Comparison of ENCODE assay signal across 9 mouse cellular contexts in the genomic region with DNA sequence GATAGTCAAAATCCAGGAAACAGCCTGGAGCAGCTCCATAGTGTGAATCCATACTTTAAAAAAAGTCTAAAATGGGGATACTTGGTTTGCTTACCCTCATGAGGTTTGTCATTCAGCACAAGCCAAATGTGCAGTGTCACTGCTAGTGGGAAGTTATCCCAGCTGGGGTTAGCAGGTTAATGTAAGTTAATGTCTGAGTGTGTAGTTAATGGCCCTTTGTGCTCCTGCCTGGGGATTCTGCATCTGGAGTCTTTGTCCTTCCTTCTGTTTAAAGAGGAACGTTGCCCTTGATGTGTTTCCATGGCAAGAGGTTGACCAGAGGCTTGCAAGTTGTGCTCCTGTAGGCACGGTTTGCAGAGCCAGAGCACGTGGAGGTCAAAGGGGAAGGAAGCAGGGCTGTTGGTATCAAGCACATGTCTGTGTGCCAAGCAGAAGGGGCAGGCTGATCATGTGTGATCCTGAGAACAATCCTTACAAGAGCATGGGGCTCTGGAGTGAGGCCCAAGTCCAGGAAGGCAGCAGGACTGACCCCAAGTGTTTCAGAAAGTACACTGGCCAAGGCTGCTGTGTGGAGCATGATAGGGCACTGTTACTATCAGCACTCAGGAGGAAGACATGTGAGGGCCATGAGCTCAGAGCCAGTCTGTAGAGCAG. TPM values are rescaled to one million over a fixed set of nuclear protein-coding genes. Genes with fewer than 3 reads are reported as not detected.
DNase-seq lines count a peak whose midpoint lies in the region; ATAC-seq and TF ChIP-seq lines count a peak whose summit lies in the region.
"Had no signal": no experiment of that assay in that cellular context is flagged by ENCODE, and none has a peak within 500 bp of the region (broad histone marks: within the 10 kb centered on the region; RNA-seq: fewer than 3 reads in every experiment).

No protein-coding gene starts in this region.

- peak overlapping the region; percentile 76 for H3K27ac ChIP-seq in limb, embryonic 14.5 days (replicated peaks; ENCODE audit: low read depth, low read length)
- peak overlapping the region; percentile 77 for H3K27ac ChIP-seq in stomach, embryonic 15.5 days
- H3K27ac ChIP-seq: neural tube, embryonic 12.5 days had no signal

- TF ChIP-seq POLR2A in limb, embryonic 14.5 days (IDR thresholded peaks at IDR 0.05; ENCODE audit: borderline replicate concordance, extremely low read depth, insufficient read depth, insufficient read length) = no peak

- H3K9me3 ChIP-seq in limb, embryonic 14.5 days (ENCODE audit: control insufficient read depth, low read length) = no peaks in the 10 kb centered on the region
- no peaks in the 10 kb centered on the region for H3K9me3 ChIP-seq in stomach, embryonic 15.5 days
- H3K9me3 ChIP-seq: neural tube, embryonic 12.5 days had no signal

- WGBS in limb, embryonic 14.5 days = 21% methylated on average over 3 of the region's 3 CpGs
- 5% methylated on average over 3 of the region's 3 CpGs for WGBS in stomach, embryonic 15.5 days

- peak; percentile 28 for DNase-seq in ovary, postnatal 36 days (ENCODE audit: low spot score)
- DNase-seq in ovary, adult 18-20 months (ENCODE audit: low spot score) = no peak
- peak; percentile 32 to 33 for DNase-seq in heart, postnatal 14 days
- no peak for DNase-seq in limb, embryonic 14.5 days (ENCODE audit: low spot score)
- no peak for DNase-seq in cerebellum, adult 11-12 months
- DNase-seq in layer of hippocampus, adult 11-12 months (ENCODE audit: low spot score) = no peak
- DNase-seq in layer of hippocampus, adult 8-10 months (ENCODE audit: low spot score in 2 of 2) = no peak

- 0 out of 2 replicates have a peak, but pooled peaks cover 5% of the 10 kb centered on the region for H3K36me3 ChIP-seq in limb, embryonic 14.5 days (ENCODE audit: control insufficient read depth, insufficient read depth, low read length)
- H3K36me3 ChIP-seq in stomach, embryonic 15.5 days = no peaks in the 10 kb centered on the region
- H3K36me3 ChIP-seq: neural tube, embryonic 12.5 days had no signal

- no peak overlapping the region for H3K4me3 ChIP-seq in limb, embryonic 14.5 days (replicated peaks; ENCODE audit: low read length)
- H3K4me3 ChIP-seq in stomach, embryonic 15.5 days (replicated peaks) = no peak overlapping the region
- H3K4me3 ChIP-seq: neural tube, embryonic 12.5 days had no signal

- no peak overlapping the region for H3K9ac ChIP-seq in limb, embryonic 14.5 days (ENCODE audit: low read depth, low read length, severe bottlenecking)
- no peak overlapping the region for H3K9ac ChIP-seq in stomach, embryonic 15.5 days
- H3K9ac ChIP-seq: neural tube, embryonic 12.5 days had no signal

- H3K4me1 ChIP-seq in limb, embryonic 14.5 days (ENCODE audit: control insufficient read depth, insufficient read depth, low read length) = peaks cover 31% of the 10 kb centered on the region
- H3K4me1 ChIP-seq in stomach, embryonic 15.5 days = peaks cover 13% of the 10 kb centered on the region

- intact Hi-C loops in heart, postnatal 14 days (cut with DNase I) = no loop called here

- ATAC-seq in limb, embryonic 14.5 days (ENCODE audit: low FRiP score, low read depth) = 0 out of 2 replicates have a peak, but pooled peaks have one; percentile 7
- ATAC-seq in stomach, embryonic 15.5 days (ENCODE audit: insufficient read depth, low FRiP score, low read depth) = peak; percentile 23

- H3K4me2 ChIP-seq in limb, embryonic 14.5 days (replicated peaks; ENCODE audit: low read depth, low read length, severe bottlenecking) = 0 out of 2 replicates have a peak overlapping the region, but pooled peaks have one; percentile 9
- H3K4me2 ChIP-seq in stomach, embryonic 15.5 days = no peak overlapping the region; the same call in 1 of the 2 replicates
- H3K4me2 ChIP-seq: neural tube, embryonic 12.5 days had no signal

- H3K27me3 ChIP-seq in limb, embryonic 14.5 days (ENCODE audit: control insufficient read depth, insufficient read depth, low read length) = no peaks in the 10 kb centered on the region
- no peaks in the 10 kb centered on the region for H3K27me3 ChIP-seq in stomach, embryonic 15.5 days (replicated peaks)
- H3K27me3 ChIP-seq: neural tube, embryonic 12.5 days had no signal

RNA-seq across cellular contexts. Expression of a gene that starts 24.7 kb away (rescaled TPM):
- total RNA-seq in heart, postnatal 14 days (2021) = 10 to 100 TPM; 80.7 to 89.8 TPM
- polyA plus RNA-seq in limb, embryonic 14.5 days (2012; rRNA removed) = 43.9 and 46.3 TPM in 2 replicates
- 59.7 and 59.8 TPM in 2 replicates for polyA plus RNA-seq in limb, embryonic 14.5 days (2014; fragmentation: Nextera tagmentation; extraction: Ambion mirVana)
- 40.9 and 42.8 TPM in 2 replicates for polyA plus RNA-seq in stomach, embryonic 15.5 days (2015; fragmentation: Nextera tagmentation; extraction: Ambion mirVana)
- 10 to 100 TPM; 40.8 to 45.2 (median 41.9) TPM for total RNA-seq in layer of hippocampus, adult 8-10 months (2022)

RNA-seq across cellular contexts. Expression of a gene that starts 41.3 kb away (rescaled TPM):
- not detected for total RNA-seq in heart, postnatal 14 days (2021)
- polyA plus RNA-seq in limb, embryonic 14.5 days (2012; rRNA removed) = not detected in 2 replicates
- polyA plus RNA-seq in limb, embryonic 14.5 days (2014; fragmentation: Nextera tagmentation; extraction: Ambion mirVana) = 0.21 and 0.56 TPM in 2 replicates
- 0.12 and 0.18 TPM in 2 replicates for polyA plus RNA-seq in stomach, embryonic 15.5 days (2015; fragmentation: Nextera tagmentation; extraction: Ambion mirVana)
- total RNA-seq in layer of hippocampus, adult 8-10 months (2022) = not detected

Comparison
In these comparisons a context has a peak if more than half of its experiments do, and no peak if none do; other contexts are left out.
1. DNase-seq: peak in ovary, postnatal 36 days (single experiment) and heart, postnatal 14 days (2 of 2); none in ovary, adult 18-20 months (single experiment), limb, embryonic 14.5 days (single experiment), cerebellum, adult 11-12 months (single experiment), layer of hippocampus, adult 11-12 months (single experiment) and layer of hippocampus, adult 8-10 months (0 of 2).